Comparison of ENCODE assay signal across 20 mouse cellular contexts in the genomic region with DNA sequence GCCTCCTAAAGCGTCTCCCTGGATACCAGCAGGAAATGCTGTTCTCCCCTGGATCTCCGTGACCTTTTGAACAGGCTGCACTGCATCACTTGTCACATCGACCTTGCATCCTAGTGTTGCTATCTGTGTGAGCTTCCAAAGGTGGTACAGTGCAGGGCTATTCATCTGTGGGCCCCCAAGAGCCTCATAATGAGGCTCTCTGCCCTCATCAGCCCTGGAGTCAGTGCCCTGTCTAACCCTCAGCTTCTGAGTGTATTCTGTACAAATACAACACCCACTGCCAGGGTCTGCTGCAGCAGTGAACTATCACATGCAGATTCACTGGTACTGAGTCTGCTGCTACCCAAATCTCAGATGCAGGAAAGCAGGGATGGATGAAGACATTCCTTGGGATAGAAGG.
A peak's percentile ranks its signal among the peaks of the same experiment; 100 is the strongest.
DNase-seq lines count a peak whose midpoint lies in the region; ATAC-seq and TF ChIP-seq lines count a peak whose summit lies in the region.
"Had no signal": no experiment of that assay in that cellular context is flagged by ENCODE, and none has a peak within 500 bp of the region (broad histone marks: within the 10 kb centered on the region; RNA-seq: fewer than 3 reads in every experiment).

No protein-coding gene starts in this region.

- H3K27ac ChIP-seq in hindbrain, embryonic 14.5 days: peak overlapping the region; percentile 67
- no peak overlapping the region for H3K27ac ChIP-seq in hindbrain, postnatal 0 days
- peak overlapping the region; percentile 25; the same call in 1 of the 2 replicates for H3K27ac ChIP-seq in forebrain, embryonic 16.5 days (ENCODE audit: low read length)
- H3K27ac ChIP-seq in hindbrain, embryonic 16.5 days (ENCODE audit: low read depth, low read length): 0 out of 2 replicates have a peak overlapping the region, but pooled peaks have one; percentile 3
- H3K27ac ChIP-seq in neural tube, embryonic 15.5 days (replicated peaks): peak overlapping the region; percentile 77
- no peak overlapping the region for H3K27ac ChIP-seq in heart, embryonic 11.5 days (ENCODE audit: low read depth, low read length)
- H3K27ac ChIP-seq: embryonic facial prominence, embryonic 12.5 days; heart, embryonic 15.5 days; limb, embryonic 12.5 days; stomach, embryonic 15.5 days had no signal

- no peak overlapping the region for H3K4me3 ChIP-seq in hindbrain, embryonic 14.5 days (replicated peaks; ENCODE audit: low read length)
- H3K4me3 ChIP-seq in hindbrain, postnatal 0 days (ENCODE audit: low read length): no peak overlapping the region
- no peak overlapping the region for H3K4me3 ChIP-seq in forebrain, embryonic 16.5 days (replicated peaks; ENCODE audit: low read length)
- no peak overlapping the region for H3K4me3 ChIP-seq in hindbrain, embryonic 16.5 days (ENCODE audit: low read length)
- no peak overlapping the region for H3K4me3 ChIP-seq in neural tube, embryonic 15.5 days (replicated peaks)
- no peak overlapping the region for H3K4me3 ChIP-seq in heart, embryonic 11.5 days (ENCODE audit: low read depth, low read length)
- H3K4me3 ChIP-seq: embryonic facial prominence, embryonic 12.5 days; heart, embryonic 15.5 days; limb, embryonic 12.5 days; stomach, embryonic 15.5 days had no signal

- WGBS in hindbrain, embryonic 14.5 days: 13% methylated on average over 3 of the region's 3 CpGs
- 32% methylated on average over 3 of the region's 3 CpGs for WGBS in hindbrain, postnatal 0 days
- WGBS in forebrain, embryonic 16.5 days: 61% methylated on average over 3 of the region's 3 CpGs
- 31% methylated on average over 3 of the region's 3 CpGs for WGBS in hindbrain, embryonic 16.5 days
- 30% methylated on average over 3 of the region's 3 CpGs for WGBS in neural tube, embryonic 15.5 days
- WGBS in heart, embryonic 11.5 days (ENCODE audit: insufficient replicate concordance): 42% methylated on average over 3 of the region's 3 CpGs

- no peak for TF ChIP-seq CTCF in hindbrain, postnatal 0 days (IDR thresholded peaks at IDR 0.05; ENCODE audit: low read depth)

- intact Hi-C loops in gastrocnemius, postnatal 36 days (cut with DNase I): no loop called here

- H3K4me1 ChIP-seq in hindbrain, embryonic 14.5 days (replicated peaks; ENCODE audit: control insufficient read depth, insufficient read depth, low read length): peaks cover 25% of the 10 kb centered on the region
- H3K4me1 ChIP-seq in hindbrain, postnatal 0 days (ENCODE audit: insufficient read depth, low read length): peaks cover 11% of the 10 kb centered on the region
- H3K4me1 ChIP-seq in forebrain, embryonic 16.5 days (replicated peaks; ENCODE audit: control insufficient read depth, insufficient read depth, low read length): peaks cover 12% of the 10 kb centered on the region
- peaks cover 12% of the 10 kb centered on the region for H3K4me1 ChIP-seq in hindbrain, embryonic 16.5 days (ENCODE audit: control insufficient read depth, insufficient read depth, low read depth, low read length)
- H3K4me1 ChIP-seq in neural tube, embryonic 15.5 days: peaks cover 36% of the 10 kb centered on the region
- no peaks in the 10 kb centered on the region for H3K4me1 ChIP-seq in heart, embryonic 11.5 days (ENCODE audit: control insufficient read depth, insufficient read depth, low read length)
- H3K4me1 ChIP-seq: heart, embryonic 15.5 days; stomach, embryonic 15.5 days had no signal

- no peak for DNase-seq in hindbrain, embryonic 14.5 days (ENCODE audit: low spot score)
- DNase-seq in hindbrain, postnatal 0 days (ENCODE audit: low spot score): no peak
- no peak for DNase-seq in gastrocnemius, postnatal 36 days
- DNase-seq: adrenal gland, adult 2 months; cerebellum, adult 11 months; cerebellum, adult 9-11 months; kidney, adult 11 months; kidney, postnatal 4 days; liver, postnatal 0 days; lung, postnatal 10 days; thymus, postnatal 25 days had no signal

- H3K9me3 ChIP-seq in hindbrain, embryonic 14.5 days (ENCODE audit: control insufficient read depth, low read length): no peaks in the 10 kb centered on the region
- no peaks in the 10 kb centered on the region for H3K9me3 ChIP-seq in hindbrain, postnatal 0 days (ENCODE audit: low read length)
- no peaks in the 10 kb centered on the region for H3K9me3 ChIP-seq in forebrain, embryonic 16.5 days (ENCODE audit: control insufficient read depth, low read length)
- no peaks in the 10 kb centered on the region for H3K9me3 ChIP-seq in hindbrain, embryonic 16.5 days (ENCODE audit: control insufficient read depth, low read length)
- H3K9me3 ChIP-seq in neural tube, embryonic 15.5 days (replicated peaks): no peaks in the 10 kb centered on the region
- no peaks in the 10 kb centered on the region for H3K9me3 ChIP-seq in heart, embryonic 11.5 days (replicated peaks; ENCODE audit: control insufficient read depth, low read length)
- H3K9me3 ChIP-seq: embryonic facial prominence, embryonic 12.5 days; heart, embryonic 15.5 days; limb, embryonic 12.5 days; stomach, embryonic 15.5 days had no signal

- no peak overlapping the region for H3K9ac ChIP-seq in hindbrain, embryonic 14.5 days
- no peak overlapping the region for H3K9ac ChIP-seq in hindbrain, postnatal 0 days (replicated peaks; ENCODE audit: low read length)
- no peak overlapping the region for H3K9ac ChIP-seq in forebrain, embryonic 16.5 days (replicated peaks; ENCODE audit: low read depth, low read length)
- H3K9ac ChIP-seq in hindbrain, embryonic 16.5 days (ENCODE audit: low read depth, low read length): no peak overlapping the region
- H3K9ac ChIP-seq in neural tube, embryonic 15.5 days (replicated peaks): no peak overlapping the region; the same call in 1 of the 2 replicates
- no peak overlapping the region for H3K9ac ChIP-seq in heart, embryonic 11.5 days (ENCODE audit: low read depth, low read length)
- H3K9ac ChIP-seq: embryonic facial prominence, embryonic 12.5 days; heart, embryonic 15.5 days; limb, embryonic 12.5 days; liver, postnatal 0 days; stomach, embryonic 15.5 days had no signal

- no peak for ATAC-seq in hindbrain, embryonic 14.5 days (ENCODE audit: low FRiP score)
- no peak for ATAC-seq in hindbrain, postnatal 0 days
- peak; percentile 14; the same call in 1 of the 2 replicates for ATAC-seq in forebrain, embryonic 16.5 days
- ATAC-seq in hindbrain, embryonic 16.5 days: no peak
- no peak for ATAC-seq in neural tube, embryonic 15.5 days (ENCODE audit: low FRiP score)
- ATAC-seq in heart, embryonic 11.5 days (replicated peaks; ENCODE audit: insufficient number of reproducible peaks, low FRiP score, low TSS enrichment): no peak
- ATAC-seq: liver, postnatal 0 days had no signal

- no peaks in the 10 kb centered on the region for H3K27me3 ChIP-seq in hindbrain, embryonic 14.5 days (ENCODE audit: control insufficient read depth, insufficient read depth, low read length)
- no peaks in the 10 kb centered on the region for H3K27me3 ChIP-seq in hindbrain, postnatal 0 days (ENCODE audit: insufficient read depth, low read length)
- no peaks in the 10 kb centered on the region for H3K27me3 ChIP-seq in forebrain, embryonic 16.5 days (replicated peaks; ENCODE audit: control insufficient read depth, insufficient read depth, low read length)
- no peaks in the 10 kb centered on the region for H3K27me3 ChIP-seq in hindbrain, embryonic 16.5 days (replicated peaks; ENCODE audit: control insufficient read depth, insufficient read depth, low read length)
- H3K27me3 ChIP-seq in neural tube, embryonic 15.5 days (replicated peaks): no peaks in the 10 kb centered on the region
- no peaks in the 10 kb centered on the region for H3K27me3 ChIP-seq in heart, embryonic 11.5 days (ENCODE audit: control insufficient read depth, insufficient read depth, low read length)
- H3K27me3 ChIP-seq: embryonic facial prominence, embryonic 12.5 days; heart, embryonic 15.5 days; limb, embryonic 12.5 days; stomach, embryonic 15.5 days had no signal

- no peaks in the 10 kb centered on the region for H3K36me3 ChIP-seq in hindbrain, embryonic 14.5 days (replicated peaks; ENCODE audit: control insufficient read depth, insufficient read depth)
- H3K36me3 ChIP-seq in hindbrain, postnatal 0 days (ENCODE audit: insufficient read depth, low read length): no peaks in the 10 kb centered on the region
- no peaks in the 10 kb centered on the region for H3K36me3 ChIP-seq in forebrain, embryonic 16.5 days (ENCODE audit: control insufficient read depth, insufficient read depth)
- H3K36me3 ChIP-seq in hindbrain, embryonic 16.5 days (ENCODE audit: control insufficient read depth, insufficient read depth, low read length): no peaks in the 10 kb centered on the region
- H3K36me3 ChIP-seq in neural tube, embryonic 15.5 days: no peaks in the 10 kb centered on the region
- H3K36me3 ChIP-seq in heart, embryonic 11.5 days (ENCODE audit: control insufficient read depth, insufficient read depth, low read length): no peaks in the 10 kb centered on the region
- H3K36me3 ChIP-seq: embryonic facial prominence, embryonic 12.5 days; heart, embryonic 15.5 days; limb, embryonic 12.5 days; stomach, embryonic 15.5 days had no signal

- H3K4me2 ChIP-seq in hindbrain, embryonic 14.5 days (replicated peaks): no peak overlapping the region
- H3K4me2 ChIP-seq in hindbrain, postnatal 0 days (ENCODE audit: low read depth, low read length): no peak overlapping the region
- H3K4me2 ChIP-seq in forebrain, embryonic 16.5 days (ENCODE audit: low read length): no peak overlapping the region
- H3K4me2 ChIP-seq in hindbrain, embryonic 16.5 days (ENCODE audit: low read length): no peak overlapping the region
- no peak overlapping the region for H3K4me2 ChIP-seq in neural tube, embryonic 15.5 days
- no peak overlapping the region for H3K4me2 ChIP-seq in heart, embryonic 11.5 days
- H3K4me2 ChIP-seq: embryonic facial prominence, embryonic 12.5 days; heart, embryonic 15.5 days; limb, embryonic 12.5 days; liver, embryonic 11.5 days; stomach, embryonic 15.5 days had no signal

Comparison
In these comparisons a context has a peak if more than half of its experiments do, and no peak if none do; other contexts are left out.
1. H3K27ac ChIP-seq: peak in hindbrain, embryonic 14.5 days (single experiment), forebrain, embryonic 16.5 days (single experiment), hindbrain, embryonic 16.5 days (single experiment) and neural tube, embryonic 15.5 days (single experiment); none in hindbrain, postnatal 0 days (single experiment) and heart, embryonic 11.5 days (single experiment).